Mouse (Mus musculus): ENCODE results near the gene Man1a2. TPM values are rescaled to one million over a fixed set of nuclear protein-coding genes. Genes with fewer than 3 reads are reported as not detected.

The Man1a2 gene
- polyA plus RNA-seq, 1 experiment from 2014 or later, result 75.5 TPM

GRCm38 (mm10) chr3:100547162-100547912 is 138.0 kb downstream of the Man1a2 start:
- Histone ChIP-seq H3K27me3 (ENCODE audit: insufficient read depth, poor library complexity, severe bottlenecking) (no peaks in the 10 kb centered on the region), H3K4me1 (peaks cover 7% of the 10 kb centered on the region; the same call in 1 of the 2 replicates), H3K36me3 (no peaks in the 10 kb centered on the region), H3K9me3 (no peaks in the 10 kb centered on the region), H3K27ac (peak overlapping the region; percentile 9; the same call in 1 of the 2 replicates), H3K4me3 (no peak overlapping the region)
- peak; percentile 74 for DNase-seq (ENCODE audit: low spot score)
- WGBS, result 66% methylated on average over 10 of the region's 10 CpGs

GRCm38 (mm10) chr3:100536686-100537085 is 148.6 kb downstream of the Man1a2 start:
- Histone ChIP-seq H3K4me1 (no peaks in the 10 kb centered on the region), H3K9me3 (no peaks in the 10 kb centered on the region), H3K27me3 (ENCODE audit: insufficient read depth, poor library complexity, severe bottlenecking) (no peaks in the 10 kb centered on the region), H3K27ac (no peak overlapping the region), H3K36me3 (no peaks in the 10 kb centered on the region), H3K4me3 (no peak overlapping the region)
- no peak for DNase-seq (ENCODE audit: low spot score)
- WGBS, result 84% methylated on average over 2 of the region's 2 CpGs

- 66% methylated on average over 4 of the region's 4 CpGs for WGBS
- H3K4me1 ChIP-seq, result no peaks in the 10 kb centered on the region
- no peaks in the 10 kb centered on the region for H3K27me3 ChIP-seq (ENCODE audit: insufficient read depth, poor library complexity, severe bottlenecking)
- H3K4me3 ChIP-seq, result no peak overlapping the region
- DNase-seq (ENCODE audit: low spot score), result no peak
- no peaks in the 10 kb centered on the region for H3K9me3 ChIP-seq
- H3K36me3 ChIP-seq, result no peaks in the 10 kb centered on the region
- H3K27ac ChIP-seq, result no peak overlapping the region
These were observed 149.4 kb downstream of the Man1a2 start for GRCm38 (mm10) chr3:100535902-100536301.

- H3K4me1 ChIP-seq, result no peaks in the 10 kb centered on the region
- no peaks in the 10 kb centered on the region for H3K36me3 ChIP-seq
- H3K27ac ChIP-seq, result no peak overlapping the region
- no peak for DNase-seq (ENCODE audit: low spot score)
- H3K4me3 ChIP-seq, result no peak overlapping the region
- no peaks in the 10 kb centered on the region for H3K27me3 ChIP-seq (ENCODE audit: insufficient read depth, poor library complexity, severe bottlenecking)
- H3K9me3 ChIP-seq, result no peaks in the 10 kb centered on the region
- 47% methylated on average over 3 of the region's 3 CpGs for WGBS
These were observed 150.0 kb downstream of the Man1a2 start for GRCm38 (mm10) chr3:100535298-100535697.

GRCm38 (mm10) chr3:100534394-100534793 is 150.9 kb downstream of the Man1a2 start:
- Histone ChIP-seq H3K36me3 (no peaks in the 10 kb centered on the region), H3K27ac (no peak overlapping the region), H3K27me3 (ENCODE audit: insufficient read depth, poor library complexity, severe bottlenecking) (no peaks in the 10 kb centered on the region), H3K9me3 (no peaks in the 10 kb centered on the region), H3K4me1 (no peaks in the 10 kb centered on the region), H3K4me3 (no peak overlapping the region)
- no peak for DNase-seq (ENCODE audit: low spot score)
- WGBS, result 67% methylated on average over 3 of the region's 3 CpGs

- DNase-seq (ENCODE audit: low spot score), result no peak
These were observed 151.9 kb downstream of the Man1a2 start for GRCm38 (mm10) chr3:100533429-100533828.

GRCm38 (mm10) chr3:100530919-100531318 is 154.4 kb downstream of the Man1a2 start:
- 82% methylated on average over 5 of the region's 5 CpGs for WGBS
- Histone ChIP-seq H3K27me3 (ENCODE audit: insufficient read depth, poor library complexity, severe bottlenecking) (no peaks in the 10 kb centered on the region; the same call in 1 of the 2 replicates), H3K4me1 (no peaks in the 10 kb centered on the region), H3K36me3 (no peaks in the 10 kb centered on the region), H3K27ac (no peak overlapping the region), H3K4me3 (no peak overlapping the region), H3K9me3 (no peaks in the 10 kb centered on the region)
- DNase-seq (ENCODE audit: low spot score), result no peak

More at GRCm38 (mm10) chr3:100533429-100533828, 151.9 kb downstream of the Man1a2 start:
- Histone ChIP-seq H3K4me1 (no peaks in the 10 kb centered on the region), H3K27ac (no peak overlapping the region), H3K9me3 (no peaks in the 10 kb centered on the region), H3K4me3 (no peak overlapping the region), H3K27me3 (ENCODE audit: insufficient read depth, poor library complexity, severe bottlenecking) (no peaks in the 10 kb centered on the region), H3K36me3 (no peaks in the 10 kb centered on the region)

GRCm38 (mm10) chr3:100530244-100530788 is 155.0 kb downstream of the Man1a2 start:
- WGBS, result 80% methylated on average over 7 of the region's 7 CpGs
- Histone ChIP-seq H3K27ac (no peak overlapping the region), H3K27me3 (ENCODE audit: insufficient read depth, poor library complexity, severe bottlenecking) (no peaks in the 10 kb centered on the region; the same call in 1 of the 2 replicates)

GRCm38 (mm10) chr3:100522671-100523070 is 162.6 kb downstream of the Man1a2 start:
- no peaks in the 10 kb centered on the region for H3K36me3 ChIP-seq
- WGBS, result 84% methylated on average over 7 of the region's 7 CpGs
- H3K27ac ChIP-seq, result no peak overlapping the region
- no peaks in the 10 kb centered on the region for H3K9me3 ChIP-seq
- no peaks in the 10 kb centered on the region for H3K4me1 ChIP-seq
- no peak overlapping the region for H3K4me3 ChIP-seq
- H3K27me3 ChIP-seq (ENCODE audit: insufficient read depth, poor library complexity, severe bottlenecking), result no peaks in the 10 kb centered on the region; the same call in 1 of the 2 replicates
- DNase-seq (ENCODE audit: low spot score), result no peak

More at GRCm38 (mm10) chr3:100530244-100530788, 155.0 kb downstream of the Man1a2 start:
- DNase-seq (ENCODE audit: low spot score), result no peak
- Histone ChIP-seq H3K4me1 (no peaks in the 10 kb centered on the region), H3K36me3 (no peaks in the 10 kb centered on the region), H3K9me3 (no peaks in the 10 kb centered on the region), H3K4me3 (no peak overlapping the region)

- no peak for DNase-seq (ENCODE audit: low spot score)
- Histone ChIP-seq H3K36me3 (no peaks in the 10 kb centered on the region), H3K4me1 (no peaks in the 10 kb centered on the region), H3K27ac (no peak overlapping the region), H3K9me3 (no peaks in the 10 kb centered on the region), H3K4me3 (no peak overlapping the region), H3K27me3 (ENCODE audit: insufficient read depth, poor library complexity, severe bottlenecking) (no peaks in the 10 kb centered on the region; the same call in 1 of the 2 replicates)
- 52% methylated on average over 1 of the region's 1 CpGs for WGBS
These were observed 163.7 kb downstream of the Man1a2 start for GRCm38 (mm10) chr3:100521626-100522025.

- Histone ChIP-seq H3K9me3 (no peaks in the 10 kb centered on the region), H3K27me3 (ENCODE audit: insufficient read depth, poor library complexity, severe bottlenecking) (0 out of 2 replicates have a peak, but pooled peaks cover 3% of the 10 kb centered on the region), H3K4me3 (no peak overlapping the region), H3K27ac (no peak overlapping the region), H3K36me3 (no peaks in the 10 kb centered on the region), H3K4me1 (no peaks in the 10 kb centered on the region)
- WGBS, result 80% methylated on average over 5 of the region's 5 CpGs
- DNase-seq (ENCODE audit: low spot score), result no peak
These were observed 169.6 kb downstream of the Man1a2 start for GRCm38 (mm10) chr3:100515754-100516141.

GRCm38 (mm10) chr3:100515093-100515753 is 170.1 kb downstream of the Man1a2 start:
- no peaks in the 10 kb centered on the region for H3K36me3 ChIP-seq
- no peak overlapping the region for H3K27ac ChIP-seq
- no peaks in the 10 kb centered on the region for H3K9me3 ChIP-seq
- no peak for DNase-seq (ENCODE audit: low spot score)
- H3K4me3 ChIP-seq, result no peak overlapping the region
- no peaks in the 10 kb centered on the region for H3K4me1 ChIP-seq
- 75% methylated on average over 8 of the region's 8 CpGs for WGBS
- 0 out of 2 replicates have a peak, but pooled peaks cover 3% of the 10 kb centered on the region for H3K27me3 ChIP-seq (ENCODE audit: insufficient read depth, poor library complexity, severe bottlenecking)
